Mouse (Mus musculus) testis, adult 2 months (tissue): ENCODE results near the gene Opcml.

Experiments used
- CTCF ChIP-seq: fragments of 200-500 bp; IDR thresholded peaks from 2 replicates; pipeline ENCODE4 v1.5.1; 2012; ENCODE audit warnings: low read depth, mild to moderate bottlenecking, inconsistent platforms, low read length, moderate library complexity; ENCODE audit not compliant: control insufficient read depth, insufficient read depth, insufficient replicate concordance
- POLR2A ChIP-seq: fragments of 200-500 bp; IDR thresholded peaks from 2 replicates; pipeline ENCODE4 v1.6.1; 2012; ENCODE audit warnings: low read depth, mild to moderate bottlenecking, inconsistent platforms, low read length, moderate library complexity; ENCODE audit not compliant: control insufficient read depth

- TF ChIP-seq POLR2A (no peak), CTCF (no peak)
Measured at GRCm38 (mm10) chr9:28028788-28029393, 238.3 kb downstream of the Opcml start.
